Mouse (Mus musculus) midbrain, embryonic 15.5 days (tissue): ENCODE data around the gene P2rx1. TPM values are rescaled to one million over a fixed set of nuclear protein-coding genes. Genes with fewer than 3 reads are reported as not detected.
A peak's percentile ranks its signal among the peaks of the same experiment; 100 is the strongest.

ENCODE experiments used
- ATAC-seq: fragments of 200-750 bp; cut with Nextera tagmentation; replicated peaks from 2 replicates; pipeline ENCODE4 v1.8.0; 2017; ENCODE audit warnings: moderate TSS enrichment
- H3K27ac ChIP-seq: fragments of 300-500 bp; sonication (generic); 2 replicates; pipeline ENCODE4 v1.5.1; 2015; ENCODE audit warnings: mild to moderate bottlenecking, inconsistent platforms
- H3K27me3 ChIP-seq: fragments of 300-500 bp; sonication (generic); replicated peaks from 2 replicates; pipeline ENCODE4 v1.6.1; 2015; ENCODE audit warnings: inconsistent platforms
- H3K36me3 ChIP-seq: fragments of 300-500 bp; sonication (generic); replicated peaks from 2 replicates; pipeline ENCODE4 v1.6.1; 2015; ENCODE audit warnings: inconsistent platforms
- H3K4me1 ChIP-seq: fragments of 300-500 bp; sonication (generic); 2 replicates; pipeline ENCODE4 v1.6.1; 2015; ENCODE audit warnings: inconsistent platforms
- H3K4me2 ChIP-seq: fragments of 300-500 bp; sonication (generic); 2 replicates; pipeline ENCODE4 v1.6.1; 2015; ENCODE audit warnings: inconsistent platforms, mild to moderate bottlenecking, moderate library complexity
- H3K4me3 ChIP-seq: fragments of 300-500 bp; sonication (generic); 2 replicates; pipeline ENCODE4 v1.5.1; 2015; ENCODE audit warnings: mild to moderate bottlenecking, inconsistent platforms
- H3K9ac ChIP-seq: fragments of 300-500 bp; sonication (generic); 2 replicates; pipeline ENCODE4 v1.6.1; 2015; ENCODE audit warnings: mild to moderate bottlenecking, inconsistent platforms
- H3K9me3 ChIP-seq: fragments of 300-500 bp; sonication (generic); 2 replicates; pipeline ENCODE4 v1.6.1; 2016; ENCODE audit warnings: inconsistent platforms
- WGBS: fragments of 180-500 bp; shearing (Covaris S2); methylation state at CpG from one replicate; pipeline ENCODE4 v1.1.7; 2015; ENCODE audit warnings: mixed read lengths; 5-methylcytosine and 5-hydroxymethylcytosine counted together
- polyA plus RNA-seq: library from polyadenylated mRNA; unstranded; fragments of >200 nt; fragmentation: Nextera tagmentation; extraction: Ambion mirVana; gene quantifications from 2 replicates; pipeline ENCODE4 v1.2.1, GENCODE M21; 2015

Gene P2rx1
- polyA plus RNA-seq, 1 experiment from 2014 or later: 0.45 TPM

DNA sequence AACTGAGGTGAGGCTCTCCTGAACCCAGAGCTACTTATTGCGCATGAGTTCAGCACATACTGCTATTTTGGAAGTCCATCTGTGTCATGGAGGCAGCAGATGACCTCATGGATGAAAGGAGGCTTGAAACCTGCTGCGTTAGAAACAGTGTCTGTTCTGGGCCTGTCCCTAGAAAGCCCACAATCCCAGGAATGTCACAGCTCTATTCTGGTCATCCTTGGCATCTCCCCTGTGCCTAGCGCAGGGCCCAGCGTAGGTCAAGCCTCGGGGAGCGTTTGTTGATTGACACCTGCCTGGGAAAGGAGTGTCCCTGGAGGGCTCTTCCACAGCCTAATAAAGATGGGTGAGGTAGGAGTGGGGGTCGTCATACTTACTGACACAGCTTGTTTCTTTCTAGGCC lies 37.2 kb downstream of the P2rx1 start:
- Histone ChIP-seq H3K27me3 (no peaks in the 10 kb centered on the region), H3K4me1 (peaks cover 7% of the 10 kb centered on the region), H3K4me3 (no peak overlapping the region), H3K4me2 (no peak overlapping the region), H3K27ac (no peak overlapping the region), H3K36me3 (peaks cover 6% of the 10 kb centered on the region; the same call in 1 of the 2 replicates), H3K9me3 (no peaks in the 10 kb centered on the region), H3K9ac (no peak overlapping the region)
- no peak for ATAC-seq
- 84% methylated on average over 7 of the region's 7 CpGs for WGBS

DNA sequence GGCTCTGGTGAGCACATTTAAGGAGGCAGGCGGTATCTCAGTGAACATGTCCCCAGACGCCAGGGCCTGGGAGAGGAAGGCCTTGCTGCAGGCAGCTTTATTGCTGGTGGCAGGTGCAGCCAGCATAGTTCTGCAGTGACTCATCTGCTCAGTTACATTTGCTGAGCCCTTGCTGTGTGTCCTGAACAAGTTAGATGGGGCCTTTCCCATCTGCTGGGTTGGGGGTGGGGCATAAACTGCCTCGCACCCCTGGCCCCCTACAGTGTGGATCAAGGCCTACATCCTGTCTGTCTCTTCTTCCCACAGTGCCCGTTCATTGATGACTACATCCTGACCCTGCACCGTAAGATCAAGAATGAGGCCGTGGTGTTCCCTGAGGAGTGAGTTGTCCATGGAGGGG lies 38.0 kb downstream of the P2rx1 start:
- Histone ChIP-seq H3K4me1 (no peaks in the 10 kb centered on the region), H3K36me3 (peaks cover 6% of the 10 kb centered on the region; the same call in 1 of the 2 replicates), H3K4me2 (no peak overlapping the region), H3K4me3 (no peak overlapping the region), H3K27ac (no peak overlapping the region), H3K27me3 (no peaks in the 10 kb centered on the region), H3K9me3 (no peaks in the 10 kb centered on the region), H3K9ac (no peak overlapping the region)
- no peak for ATAC-seq
- 55% methylated on average over 6 of the region's 6 CpGs for WGBS

DNA sequence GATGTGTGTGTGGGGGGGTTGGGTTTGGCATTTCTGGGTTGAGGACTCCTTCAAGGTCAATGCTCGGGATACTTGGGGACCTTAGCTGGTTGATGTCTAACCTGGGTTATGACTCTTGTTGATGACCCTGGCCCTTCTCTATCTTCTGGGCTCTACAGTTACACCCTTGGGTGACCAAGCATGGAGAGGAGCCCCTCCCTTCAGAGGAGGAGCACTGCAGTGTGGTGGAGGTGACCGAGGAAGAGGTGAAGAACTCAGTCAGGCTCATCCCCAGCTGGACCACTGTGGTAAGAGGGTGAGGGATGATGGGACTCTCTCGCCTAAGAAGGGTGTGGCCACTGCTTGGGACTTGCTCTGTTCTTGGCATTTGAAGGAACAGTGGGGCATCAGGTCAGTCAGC lies 38.8 kb downstream of the P2rx1 start:
- H3K4me2 ChIP-seq: no peak overlapping the region
- no peak for ATAC-seq
- H3K4me3 ChIP-seq: no peak overlapping the region
- WGBS: 91% methylated on average over 3 of the region's 3 CpGs
- H3K27ac ChIP-seq: no peak overlapping the region
- H3K36me3 ChIP-seq: peaks cover 6% of the 10 kb centered on the region; the same call in 1 of the 2 replicates
- H3K4me1 ChIP-seq: no peaks in the 10 kb centered on the region
- H3K9ac ChIP-seq: no peak overlapping the region
- no peaks in the 10 kb centered on the region for H3K27me3 ChIP-seq
- no peaks in the 10 kb centered on the region for H3K9me3 ChIP-seq

DNA sequence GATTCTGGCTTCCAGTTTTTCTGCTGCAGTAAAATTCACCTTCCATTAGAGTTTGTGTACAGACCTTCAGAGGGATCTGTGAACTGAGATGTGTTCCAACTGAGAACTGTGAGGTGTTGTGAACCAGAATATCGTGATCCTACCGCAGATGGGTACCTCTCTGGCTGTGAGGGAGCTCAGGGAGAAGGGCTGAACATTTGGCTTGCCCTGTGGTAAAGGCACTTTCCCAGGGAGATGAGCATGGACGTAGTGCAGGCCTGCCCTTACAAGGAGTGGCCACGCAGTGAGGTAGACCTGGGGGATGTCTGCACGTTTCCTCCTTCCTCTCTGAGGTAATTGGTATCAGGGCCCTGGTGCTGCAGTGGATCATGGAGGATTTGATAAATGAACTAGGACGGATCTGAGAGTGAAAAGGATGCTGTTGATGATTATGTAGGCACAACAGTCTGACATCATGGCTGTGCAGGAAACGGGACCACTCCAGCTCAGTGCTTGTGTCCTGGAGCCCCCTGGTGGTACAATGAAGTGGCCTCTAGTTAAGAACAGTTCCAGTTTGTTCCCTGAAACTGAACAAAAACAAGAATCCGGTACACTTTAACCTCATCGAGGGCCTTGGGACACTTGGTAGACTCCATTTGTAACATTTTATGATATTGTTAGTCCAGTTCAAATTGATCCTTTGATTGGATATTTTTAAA lies 40.3 kb downstream of the P2rx1 start:
- ATAC-seq: peak; percentile 72
- Histone ChIP-seq H3K9ac (no peak overlapping the region), H3K4me2 (no peak overlapping the region), H3K27ac (no peak overlapping the region), H3K9me3 (no peaks in the 10 kb centered on the region), H3K4me3 (no peak overlapping the region), H3K4me1 (no peaks in the 10 kb centered on the region), H3K27me3 (no peaks in the 10 kb centered on the region), H3K36me3 (peaks cover 6% of the 10 kb centered on the region; the same call in 1 of the 2 replicates)
- WGBS: 55% methylated on average over 9 of the region's 9 CpGs

DNA sequence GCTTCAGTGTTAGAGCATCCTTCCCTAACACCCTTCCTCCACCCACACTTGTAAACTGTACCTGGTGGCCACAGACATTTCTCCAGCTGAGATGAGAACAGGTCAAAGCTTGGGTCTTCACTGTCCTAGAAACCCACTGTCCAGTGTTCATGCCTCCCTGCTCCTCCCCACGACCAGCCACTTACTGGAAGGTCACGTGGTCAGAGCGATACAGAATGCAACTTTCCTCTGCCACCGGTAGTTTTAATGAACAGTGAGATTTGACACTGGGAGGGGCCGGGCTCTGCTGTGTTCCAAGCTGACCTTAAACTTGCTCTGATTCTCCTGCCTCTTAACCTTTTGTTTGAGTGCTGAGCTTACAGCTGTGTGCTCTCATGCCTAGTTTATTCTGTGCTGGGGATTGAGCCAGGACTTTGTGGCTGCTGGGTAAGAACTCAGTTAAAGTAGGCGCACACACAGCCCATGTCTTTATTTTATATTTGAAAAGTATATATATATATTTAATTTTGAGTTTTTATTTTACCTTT lies 45.4 kb downstream of the P2rx1 start:
- H3K4me2 ChIP-seq: no peak overlapping the region
- WGBS: 67% methylated on average over 6 of the region's 6 CpGs
- ATAC-seq: no peak
- peaks cover 13% of the 10 kb centered on the region for H3K4me1 ChIP-seq
- H3K9ac ChIP-seq: no peak overlapping the region
- H3K27me3 ChIP-seq: no peaks in the 10 kb centered on the region
- H3K36me3 ChIP-seq: no peaks in the 10 kb centered on the region
- no peak overlapping the region for H3K27ac ChIP-seq
- H3K9me3 ChIP-seq: no peaks in the 10 kb centered on the region
- H3K4me3 ChIP-seq: no peak overlapping the region

DNA sequence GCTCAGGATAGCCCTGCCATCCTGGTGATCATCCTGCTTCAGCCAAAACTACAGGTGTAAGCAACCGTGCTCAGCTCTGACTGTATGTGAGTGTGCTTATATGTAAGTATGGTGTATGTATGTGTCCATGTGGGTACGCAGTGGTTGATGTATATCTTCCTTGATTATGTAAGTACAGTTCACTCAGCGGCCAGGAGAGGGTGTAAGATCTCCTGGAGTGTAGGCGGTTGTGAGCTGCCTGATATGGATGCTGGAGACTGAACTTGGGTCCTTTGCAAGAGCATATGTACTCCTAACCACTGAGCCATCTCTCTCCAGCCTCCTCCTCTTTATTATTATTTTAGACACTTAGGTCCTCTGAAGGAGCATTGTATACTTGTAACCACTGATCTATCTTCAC lies 45.9 kb downstream of the P2rx1 start:
- no peak for ATAC-seq
- no peaks in the 10 kb centered on the region for H3K36me3 ChIP-seq
- H3K27me3 ChIP-seq: no peaks in the 10 kb centered on the region
- H3K4me1 ChIP-seq: peaks cover 18% of the 10 kb centered on the region
- WGBS: 74% methylated on average over 4 of the region's 4 CpGs
- no peaks in the 10 kb centered on the region for H3K9me3 ChIP-seq
- H3K9ac ChIP-seq: no peak overlapping the region
- H3K4me3 ChIP-seq: no peak overlapping the region
- no peak overlapping the region for H3K27ac ChIP-seq
- no peak overlapping the region for H3K4me2 ChIP-seq

DNA sequence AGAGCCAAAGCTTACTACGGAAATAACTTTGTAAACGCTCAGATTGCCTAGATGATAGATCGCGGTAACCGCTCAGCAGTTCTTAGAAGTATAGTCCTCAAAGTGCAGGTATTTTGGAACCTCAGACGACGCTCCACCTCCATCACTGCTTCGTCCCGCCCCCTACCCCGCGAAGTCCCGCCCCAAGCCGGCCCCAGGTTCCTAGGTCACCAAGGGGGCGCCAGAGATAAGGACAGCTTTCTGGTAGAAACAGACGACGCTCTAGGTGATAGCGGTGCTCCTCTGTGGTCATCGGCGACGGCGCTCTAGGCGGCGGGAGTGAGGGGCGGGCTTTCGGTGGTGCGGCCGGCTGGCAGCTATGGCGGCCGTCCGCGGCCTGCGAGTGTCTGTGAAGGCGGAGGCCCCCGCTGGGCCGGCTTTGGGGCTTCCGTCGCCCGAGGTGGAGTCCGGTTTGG lies 48.7 kb downstream of the P2rx1 start, which contains the start of gene Ncbp3:
Ncbp3 (plus strand) TSS at position 242 of the 455 bp plus-strand sequence.
- Histone ChIP-seq H3K27me3 (no peaks in the 10 kb centered on the region), H3K9ac (peak within 1 kb of the TSS; percentile 92), H3K4me1 (peaks cover 18% of the 10 kb centered on the region), H3K9me3 (no peaks in the 10 kb centered on the region), H3K4me2 (peak within 1 kb of the TSS; percentile 73), H3K36me3 (0 out of 2 replicates have a peak, but pooled peaks cover 3% of the 10 kb centered on the region), H3K4me3 (peak within 1 kb of the TSS; percentile 80), H3K27ac (peak within 1 kb of the TSS; percentile 89)
- ATAC-seq: peak; percentile 96
- WGBS: under 1% methylated on average over 39 of the region's 39 CpGs

DNA sequence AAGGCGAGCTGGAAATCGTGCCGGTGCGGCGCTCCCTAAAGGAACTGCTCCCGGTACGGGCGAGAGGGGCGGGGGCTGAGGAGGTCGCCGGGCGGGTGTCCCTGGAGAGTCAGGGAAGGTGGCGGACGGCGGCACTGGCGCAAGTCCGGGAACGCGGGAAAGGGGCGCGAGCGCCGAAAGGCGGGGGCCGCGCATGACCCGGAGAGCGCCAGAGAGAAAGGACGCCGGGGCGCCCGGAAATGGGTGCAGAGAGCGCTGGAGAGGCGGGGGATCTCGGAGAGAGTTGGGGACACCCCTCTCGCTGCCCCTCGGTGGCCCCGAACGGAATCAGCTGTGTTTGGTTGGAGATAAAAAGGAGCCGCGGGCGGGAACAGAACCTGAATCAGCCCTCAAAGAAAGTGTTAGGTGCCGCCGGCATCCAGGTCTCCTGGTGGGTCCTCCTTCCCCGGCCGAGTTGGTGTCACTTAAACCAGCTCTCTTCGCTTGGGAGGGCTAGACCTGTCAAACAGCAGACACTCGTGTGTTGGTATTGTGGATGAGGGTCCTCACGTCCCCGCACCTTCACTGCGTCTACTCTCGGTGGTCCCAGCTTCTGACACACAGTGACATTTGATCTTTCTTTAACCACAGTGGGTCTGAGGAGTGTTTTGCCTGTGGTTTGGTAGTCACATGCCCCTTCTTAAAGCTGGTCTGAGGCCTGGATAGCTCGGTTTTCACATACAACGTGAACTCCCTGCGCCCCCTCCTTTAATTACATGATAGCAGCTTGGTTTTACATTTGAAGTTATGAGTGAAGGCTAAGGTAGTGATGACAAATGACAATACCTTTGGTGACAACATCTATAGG lies 49.4 kb downstream of the P2rx1 start:
- Histone ChIP-seq H3K27ac (peak overlapping the region; percentile 89), H3K36me3 (peaks cover 5% of the 10 kb centered on the region; the same call in 1 of the 2 replicates), H3K27me3 (no peaks in the 10 kb centered on the region), H3K4me1 (peaks cover 18% of the 10 kb centered on the region), H3K4me3 (peak overlapping the region; percentile 80), H3K9me3 (no peaks in the 10 kb centered on the region), H3K4me2 (peak overlapping the region; percentile 73), H3K9ac (peak overlapping the region; percentile 92)
- ATAC-seq: peak; percentile 71
- 1% methylated on average over 54 of the region's 55 CpGs for WGBS

DNA sequence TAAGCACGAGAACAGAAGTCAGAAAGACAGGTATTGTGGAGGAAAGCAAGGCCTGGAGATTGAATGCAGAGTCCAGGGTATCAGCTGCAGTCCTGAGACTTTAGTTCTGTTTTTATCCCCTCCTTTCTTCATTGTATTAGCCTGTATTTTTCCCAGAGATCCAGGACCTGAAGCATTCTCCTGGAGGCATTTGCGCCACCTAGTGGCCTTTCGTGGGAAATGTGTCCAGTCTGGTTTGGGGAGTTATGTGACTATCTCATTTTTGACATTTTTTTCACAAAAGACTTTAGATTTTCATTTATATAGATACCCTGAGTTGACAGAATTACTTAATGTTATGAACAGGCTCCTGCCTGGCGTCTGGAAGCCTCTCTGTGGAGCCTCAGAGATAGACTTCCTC lies 50.4 kb downstream of the P2rx1 start:
- ATAC-seq: no peak
- peaks cover 12% of the 10 kb centered on the region; the same call in 1 of the 2 replicates for H3K36me3 ChIP-seq
- H3K4me3 ChIP-seq: peak overlapping the region; percentile 80
- H3K4me1 ChIP-seq: peaks cover 18% of the 10 kb centered on the region
- peak overlapping the region; percentile 53 for H3K27ac ChIP-seq
- WGBS: 2% methylated on average over 4 of the region's 4 CpGs
- H3K9me3 ChIP-seq: no peaks in the 10 kb centered on the region
- peak overlapping the region; percentile 73 for H3K4me2 ChIP-seq
- peak overlapping the region; percentile 92; the same call in 1 of the 2 replicates for H3K9ac ChIP-seq
- H3K27me3 ChIP-seq: no peaks in the 10 kb centered on the region

DNA sequence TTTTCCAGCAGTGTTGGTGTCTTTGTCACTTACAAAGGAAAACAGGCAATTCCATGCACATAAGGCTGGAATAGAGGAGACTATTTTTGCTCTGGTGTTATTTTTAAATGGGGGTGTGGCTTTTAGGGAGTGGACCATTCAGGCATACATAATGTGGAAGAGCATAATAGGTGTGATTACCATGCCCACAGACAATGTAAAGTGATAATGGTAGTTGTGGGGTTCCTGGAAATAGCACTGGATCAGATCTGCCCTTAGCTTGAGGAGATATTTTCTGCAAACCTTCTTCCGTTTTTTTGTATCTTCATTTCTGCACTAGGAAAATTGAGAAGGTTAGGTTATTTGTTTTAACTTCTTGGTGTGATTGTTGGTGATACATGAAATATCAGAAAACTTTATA lies 53.9 kb downstream of the P2rx1 start:
- H3K27ac ChIP-seq: no peak overlapping the region
- no peak overlapping the region for H3K4me2 ChIP-seq
- 94% methylated on average over 1 of the region's 1 CpGs for WGBS
- peaks cover 18% of the 10 kb centered on the region; the same call in 1 of the 2 replicates for H3K36me3 ChIP-seq
- ATAC-seq: no peak
- H3K4me1 ChIP-seq: peaks cover 14% of the 10 kb centered on the region
- no peak overlapping the region for H3K9ac ChIP-seq
- no peaks in the 10 kb centered on the region for H3K27me3 ChIP-seq
- no peaks in the 10 kb centered on the region for H3K9me3 ChIP-seq
- no peak overlapping the region for H3K4me3 ChIP-seq

DNA sequence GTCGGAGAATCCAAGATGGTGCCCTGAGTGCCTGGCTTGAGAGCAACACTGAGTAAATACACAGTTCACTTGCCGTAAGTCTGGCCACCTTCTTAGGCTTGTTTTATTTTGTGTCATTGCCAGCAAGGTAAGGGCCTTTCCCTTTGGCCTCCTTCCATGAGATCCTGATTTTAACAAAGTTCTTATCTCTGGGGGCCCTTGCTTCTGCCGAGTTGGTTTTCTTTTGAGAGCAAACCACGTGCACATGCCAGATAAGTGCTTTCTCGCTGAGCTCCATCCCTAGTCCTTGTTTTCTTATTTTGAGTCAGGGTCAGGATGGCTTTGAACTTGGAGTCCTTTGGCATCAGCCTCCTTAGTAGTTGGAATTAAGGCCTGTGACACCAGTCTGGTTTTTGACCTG lies 58.8 kb downstream of the P2rx1 start:
- Histone ChIP-seq H3K27ac (no peak overlapping the region), H3K9me3 (no peaks in the 10 kb centered on the region), H3K4me2 (no peak overlapping the region), H3K4me1 (no peaks in the 10 kb centered on the region), H3K27me3 (no peaks in the 10 kb centered on the region), H3K4me3 (no peak overlapping the region), H3K9ac (no peak overlapping the region), H3K36me3 (peaks cover 19% of the 10 kb centered on the region; the same call in 1 of the 2 replicates)
- 89% methylated on average over 5 of the region's 5 CpGs for WGBS
- ATAC-seq: no peak

DNA sequence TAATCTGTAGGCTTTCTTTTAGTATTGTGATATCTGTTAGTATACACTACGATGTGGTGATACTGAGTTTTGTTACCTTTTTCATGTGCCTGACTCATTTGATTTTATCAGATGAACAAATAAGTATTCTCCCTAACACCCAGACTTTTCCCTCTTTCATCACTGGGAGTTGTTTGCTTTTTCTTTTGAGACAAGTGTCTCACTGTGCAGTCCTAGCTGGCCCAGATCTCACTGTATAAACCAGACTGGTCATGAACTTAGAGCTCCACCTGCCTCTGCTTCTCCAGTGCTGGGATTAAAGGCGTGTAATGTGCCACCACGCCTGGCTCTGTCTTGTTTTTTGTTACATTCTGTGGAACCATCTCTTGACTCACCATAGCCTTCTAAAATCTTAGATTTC lies 60.7 kb downstream of the P2rx1 start:
- peaks cover 10% of the 10 kb centered on the region; the same call in 1 of the 2 replicates for H3K36me3 ChIP-seq
- no peak overlapping the region for H3K4me2 ChIP-seq
- 95% methylated on average over 3 of the region's 3 CpGs for WGBS
- no peaks in the 10 kb centered on the region for H3K4me1 ChIP-seq
- no peak overlapping the region for H3K27ac ChIP-seq
- H3K27me3 ChIP-seq: no peaks in the 10 kb centered on the region
- H3K9ac ChIP-seq: no peak overlapping the region
- no peak overlapping the region for H3K4me3 ChIP-seq
- no peak for ATAC-seq
- no peaks in the 10 kb centered on the region for H3K9me3 ChIP-seq
